Mouse (Mus musculus) embryonic stem cell, embryonic (primary cell): ENCODE results near the gene Pdcd5.

Experiments used
- CTCF ChIA-PET, 4 experiments: fragments of 300-600 bp in 2 of 4; fragments of 350-600 bp in 2 of 4; sonication (Branson Sonifier 250); formaldehyde crosslinking; loops; one replicate each; lab custom pipeline; 2022; ENCODE audit warnings: inconsistent platforms in 2 of 4; lab: Charles Lee
- POLR2A ChIA-PET, 4 experiments: fragments of 300-600 bp in 2 of 4; fragments of 350-600 bp in 2 of 4; sonication (Branson Sonifier 250); formaldehyde crosslinking; loops; one replicate each; lab custom pipeline; 2022; ENCODE audit warnings: antibody characterized with exemption in 4 of 4, inconsistent platforms in 1 of 4; lab: Charles Lee

Pdcd5 gene

GRCm38 (mm10) chr7:35602766-35603165 lies 44.6 kb downstream of the Pdcd5 start:
- POLR2A ChIA-PET = interaction anchor here in 2 of 4 experiments (0.7 to 0.9 kb wide), 2 partner anchors 17 to 46 kb away, joined by 3 to 4 read pairs; partner anchors contain the start of gene Ankrd27 (in 1 of the 2)
- CTCF ChIA-PET = no interaction called here

- POLR2A ChIA-PET = interaction anchor here in 3 of 4 experiments (0.7 to 7.1 kb wide), 5 partner anchors 10 to 28 kb away, joined by 3 to 38 read pairs (median 3); partner anchors contain the start of genes Ankrd27 (in 2 of the 3) and Rgs9bp (in 2 of the 3)
- CTCF ChIA-PET = interaction anchor here in 3 of 4 experiments (0.5 to 1.7 kb wide), 3 partner anchors 28 to 78 kb away, joined by 6 to 8 read pairs (median 7); no protein-coding TSS in a partner anchor
Measured at GRCm38 (mm10) chr7:35601106-35601505, 46.2 kb downstream of the Pdcd5 start.

GRCm38 (mm10) chr7:35600031-35600430 lies 47.3 kb downstream of the Pdcd5 start:
- POLR2A ChIA-PET = interaction anchor here in 3 of 4 experiments (0.6 to 7.1 kb wide), 8 partner anchors 14 to 233 kb away, joined by 3 to 38 read pairs (median 4); partner anchors contain the start of genes Ankrd27 (in 3 of the 3) and Rgs9bp (in 2 of the 3)

GRCm38 (mm10) chr7:35599492-35599891 lies 47.8 kb downstream of the Pdcd5 start:
- POLR2A ChIA-PET = interaction anchor here in 3 of 4 experiments (0.6 to 7.1 kb wide), 5 partner anchors 13 to 117 kb away, joined by 3 to 38 read pairs (median 4); partner anchors contain the start of genes Ankrd27 (in 3 of the 3) and Rgs9bp (in 2 of the 3)
- CTCF ChIA-PET = interaction anchor here in 3 of 4 experiments (0.6 to 1.8 kb wide), 8 partner anchors 11 to 59 kb away, joined by 3 to 7 read pairs (median 4); no protein-coding TSS in a partner anchor

More at GRCm38 (mm10) chr7:35600031-35600430, 47.3 kb downstream of the Pdcd5 start:
- CTCF ChIA-PET = interaction anchor here (0.5 to 1.8 kb wide), 9 partner anchors 12 to 59 kb away, joined by 3 to 7 read pairs (median 4); no protein-coding TSS in a partner anchor

GRCm38 (mm10) chr7:35594311-35594710 lies 53.0 kb downstream of the Pdcd5 start:
- ChIA-PET POLR2A (interaction anchor here in 2 of 4 experiments (1.0 to 7.1 kb wide), 6 partner anchors 9 to 11 kb away, joined by 4 to 38 read pairs (median 7); partner anchors contain the start of genes Ankrd27 (in 2 of the 2) and Rgs9bp (in 2 of the 2)), CTCF (interaction anchor here in 1 of 4 experiments (0.8 to 2.2 kb wide), 4 partner anchors 8 to 65 kb away, joined by 3 to 4 read pairs (median 4); partner anchors contain the start of genes Ankrd27 and Rgs9bp)
